ENCODE assay signal across 8 mouse cellular contexts in genomic region chr10:26695212-26695933, GRCm38 (mm10). TPM values are rescaled to one million over a fixed set of nuclear protein-coding genes. Genes with fewer than 3 reads are reported as not detected.
DNase-seq lines count a peak whose midpoint lies in the region; ATAC-seq lines count a peak whose summit lies in the region.

No protein-coding gene starts in this region.

- WGBS in forebrain, embryonic 11.5 days, result 2% methylated on average over 25 of the region's 25 CpGs
- 2% methylated on average over 25 of the region's 25 CpGs for WGBS in intestine, embryonic 15.5 days
- WGBS in liver, embryonic 11.5 days, result 5% methylated on average over 25 of the region's 25 CpGs

- peak overlapping the region; percentile 49; the same call in 1 of the 2 replicates for H3K9ac ChIP-seq in forebrain, embryonic 11.5 days (ENCODE audit: low read length)
- no peak overlapping the region; the same call in 1 of the 2 replicates for H3K9ac ChIP-seq in intestine, embryonic 15.5 days
- H3K9ac ChIP-seq in liver, embryonic 11.5 days (ENCODE audit: low read depth, low read length), result no peak overlapping the region

- no peaks in the 10 kb centered on the region for H3K9me3 ChIP-seq in forebrain, embryonic 11.5 days (ENCODE audit: control insufficient read depth, low read length)
- H3K9me3 ChIP-seq in intestine, embryonic 15.5 days, result no peaks in the 10 kb centered on the region
- H3K9me3 ChIP-seq in liver, embryonic 11.5 days (ENCODE audit: control insufficient read depth, low read length), result no peaks in the 10 kb centered on the region

- peak; percentile 6 for DNase-seq in adrenal gland, postnatal 14 days
- DNase-seq in adrenal gland, adult 2 months, result no peak
- peak; percentile 75 for DNase-seq in forebrain, embryonic 11.5 days (ENCODE audit: low spot score)
- peak; percentile 33 for DNase-seq in liver, embryonic 11.5 days (ENCODE audit: low spot score)
- DNase-seq in retina, embryonic 14.5 days (ENCODE audit: low spot score), result peak; percentile 74
- no peak for DNase-seq in testis, postnatal 10 days (ENCODE audit: low spot score)

- H3K27ac ChIP-seq in forebrain, embryonic 11.5 days (ENCODE audit: low read depth, low read length), result no peak overlapping the region
- H3K27ac ChIP-seq in intestine, embryonic 15.5 days, result no peak overlapping the region
- no peak overlapping the region for H3K27ac ChIP-seq in liver, embryonic 11.5 days (ENCODE audit: low read depth, low read length)

- peak overlapping the region; percentile 80 for H3K4me2 ChIP-seq in forebrain, embryonic 11.5 days (ENCODE audit: low read depth, low read length, severe bottlenecking)
- H3K4me2 ChIP-seq in intestine, embryonic 15.5 days (replicated peaks), result peak overlapping the region; percentile 79
- peak overlapping the region; percentile 65 for H3K4me2 ChIP-seq in liver, embryonic 11.5 days

- peak overlapping the region; percentile 37 for H3K4me3 ChIP-seq in forebrain, embryonic 11.5 days (ENCODE audit: low read depth, low read length)
- H3K4me3 ChIP-seq in intestine, embryonic 15.5 days (replicated peaks), result peak overlapping the region; percentile 34
- peak overlapping the region; percentile 29 for H3K4me3 ChIP-seq in liver, embryonic 11.5 days (ENCODE audit: low read depth, low read length)

- ATAC-seq in CD4-positive, CD25-positive, alpha-beta regulatory T cell, adult 4 months, result peak; percentile 34
- peak; percentile 89 for ATAC-seq in forebrain, embryonic 11.5 days (replicated peaks; ENCODE audit: low FRiP score)
- peak; percentile 59; the same call in 1 of the 2 replicates for ATAC-seq in intestine, embryonic 15.5 days
- ATAC-seq in liver, embryonic 11.5 days (replicated peaks; ENCODE audit: low FRiP score), result no peak

- H3K4me1 ChIP-seq in forebrain, embryonic 11.5 days (replicated peaks; ENCODE audit: control insufficient read depth, insufficient read depth, low read length), result 0 out of 2 replicates have a peak, but pooled peaks cover 3% of the 10 kb centered on the region
- H3K4me1 ChIP-seq in intestine, embryonic 15.5 days (replicated peaks), result 0 out of 2 replicates have a peak, but pooled peaks cover 6% of the 10 kb centered on the region
- H3K4me1 ChIP-seq in liver, embryonic 11.5 days (replicated peaks; ENCODE audit: control insufficient read depth, insufficient read depth, low read length), result no peaks in the 10 kb centered on the region

- no peaks in the 10 kb centered on the region for H3K36me3 ChIP-seq in forebrain, embryonic 11.5 days (ENCODE audit: control insufficient read depth, insufficient read depth, low read length)
- H3K36me3 ChIP-seq in intestine, embryonic 15.5 days, result no peaks in the 10 kb centered on the region
- H3K36me3 ChIP-seq in liver, embryonic 11.5 days (ENCODE audit: control insufficient read depth, insufficient read depth, low read length), result no peaks in the 10 kb centered on the region

- no peaks in the 10 kb centered on the region for H3K27me3 ChIP-seq in forebrain, embryonic 11.5 days (ENCODE audit: control insufficient read depth, insufficient read depth, low read length)
- no peaks in the 10 kb centered on the region for H3K27me3 ChIP-seq in intestine, embryonic 15.5 days (replicated peaks)
- H3K27me3 ChIP-seq in liver, embryonic 11.5 days (replicated peaks; ENCODE audit: control insufficient read depth, insufficient read depth, low read length), result no peaks in the 10 kb centered on the region; the same call in 1 of the 2 replicates

RNA-seq across cellular contexts. Expression of gene Arhgap18, which starts 57.8 kb away (rescaled TPM):
- 35.8 and 39.7 TPM in 2 replicates for total RNA-seq in adrenal gland, postnatal 14 days (2021)
- 10 to 100 TPM; 28.9 to 39.8 TPM for total RNA-seq in adrenal gland, adult 2 months (2021)
- polyA plus RNA-seq in adrenal gland, adult 2 months (2012; rRNA removed), result 0.61 and 0.85 TPM in 2 replicates
- polyA plus RNA-seq in CD4-positive, CD25-positive, alpha-beta regulatory T cell, adult 4 months (2017; shearing (Covaris generic)), result 10 to 100 TPM; 46.8 to 50.9 TPM
- 18.2 and 20.9 TPM in 2 replicates for polyA plus RNA-seq in forebrain, embryonic 11.5 days (2014; fragmentation: Nextera tagmentation; extraction: Ambion mirVana)
- 46.7 and 52.2 TPM in 2 replicates for polyA plus RNA-seq in intestine, embryonic 15.5 days (2015; fragmentation: Nextera tagmentation; extraction: Ambion mirVana)
- 17.1 and 17.9 TPM in 2 replicates for polyA plus RNA-seq in liver, embryonic 11.5 days (2014; fragmentation: Nextera tagmentation; extraction: Ambion mirVana)

Comparison
In these comparisons a context has a peak if more than half of its experiments do, and no peak if none do; other contexts are left out.
1. DNase-seq: peak in adrenal gland, postnatal 14 days (single experiment), forebrain, embryonic 11.5 days (single experiment), liver, embryonic 11.5 days (single experiment) and retina, embryonic 14.5 days (single experiment); none in adrenal gland, adult 2 months (single experiment) and testis, postnatal 10 days (single experiment).
2. Peak in every context shown above with its lines, with median percentiles within 50 percentile points of each other: H3K4me2 ChIP-seq and H3K4me3 ChIP-seq.